Mouse (Mus musculus): Measurements from ENCODE around the gene Ube2cbp. TPM values are rescaled to one million over a fixed set of nuclear protein-coding genes. Genes with fewer than 3 reads are reported as not detected.

The Ube2cbp gene
- total and polyA plus RNA-seq, 3 experiments, result 3.3 to 6.4 (median 5.5) TPM

DNA sequence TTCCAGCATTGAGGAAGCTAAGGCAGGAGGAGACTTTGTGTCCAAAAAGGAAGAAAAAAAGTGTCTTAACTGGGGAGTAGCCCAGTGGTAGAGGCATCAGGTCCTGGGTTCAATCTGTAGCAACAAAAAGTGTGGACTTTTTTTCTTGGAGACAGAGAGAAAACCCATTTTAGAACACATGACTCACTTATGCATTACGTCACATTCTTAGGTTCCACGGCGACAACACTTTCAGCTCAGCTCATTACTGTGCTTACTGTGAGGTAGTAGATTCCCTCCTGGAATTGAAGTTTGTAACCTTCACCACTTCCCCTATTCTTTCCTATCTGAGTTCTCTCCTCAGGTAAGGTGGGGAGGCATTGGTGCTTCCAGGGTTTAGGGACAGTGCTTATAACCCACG is 31.5 kb upstream of the Ube2cbp start:
- dilution Hi-C loops (cut with MboI; ENCODE audit: extremely low pct_ligation_motif_present, extremely low pct_unique_long_range_greater_than_20kb, low sequenced_read_pairs) (no loop called here), in situ Hi-C loops (cut with MboI; ENCODE audit: low pct_ligation_motif_present, low pct_unique_long_range_greater_than_20kb, low sequenced_read_pairs) (no loop called here)
- TF ChIP-seq ETS1 (conservative IDR thresholded peaks at IDR 0.05; ENCODE audit: low read depth, low read length) (no peak), ELF1 (IDR thresholded peaks at IDR 0.05; ENCODE audit: low read depth, low read length) (no peak), MEF2A (IDR thresholded peaks at IDR 0.05; ENCODE audit: borderline replicate concordance, low read depth, low read length) (no peak), MXI1 (IDR thresholded peaks at IDR 0.05; ENCODE audit: low read depth, low read length) (no peak), RCOR1 (conservative IDR thresholded peaks at IDR 0.05; ENCODE audit: low read depth, low read length) (no peak)
- H3K9ac ChIP-seq (ENCODE audit: insufficient read depth, low read depth), result no peak overlapping the region
- H3K4me2 ChIP-seq (ENCODE audit: insufficient read depth, low read depth, poor library complexity, severe bottlenecking), result no peak overlapping the region
- H3K27ac ChIP-seq (ENCODE audit: insufficient read depth, low read depth), result no peak overlapping the region
- H3K36me3 ChIP-seq (replicated peaks in 1 of 2; ENCODE audit: control insufficient read depth in 1 of 2, insufficient read depth in 1 of 2, low read length in 1 of 2), result peaks cover 25 to 62% of the 10 kb centered on the region in 2 experiments
- H3K79me2 ChIP-seq (replicated peaks; ENCODE audit: control insufficient read depth, extremely low read depth, insufficient read depth, poor library complexity, severe bottlenecking), result no peaks in the 10 kb centered on the region
- no peak for DNase-seq (ENCODE audit: extremely low read depth)
- H3K4me1 ChIP-seq (ENCODE audit: control insufficient read depth in 1 of 2, insufficient read depth in 2 of 2), result no peaks in the 10 kb centered on the region
- H3K27me3 ChIP-seq (replicated peaks), result no peaks in the 10 kb centered on the region
- H3K4me3 ChIP-seq (replicated peaks in 1 of 3; ENCODE audit: low read depth in 2 of 3, low read length in 2 of 3, poor library complexity in 1 of 3), result no peak overlapping the region
- no peaks in the 10 kb centered on the region for H3K9me3 ChIP-seq (replicated peaks; ENCODE audit: low read length)

DNA sequence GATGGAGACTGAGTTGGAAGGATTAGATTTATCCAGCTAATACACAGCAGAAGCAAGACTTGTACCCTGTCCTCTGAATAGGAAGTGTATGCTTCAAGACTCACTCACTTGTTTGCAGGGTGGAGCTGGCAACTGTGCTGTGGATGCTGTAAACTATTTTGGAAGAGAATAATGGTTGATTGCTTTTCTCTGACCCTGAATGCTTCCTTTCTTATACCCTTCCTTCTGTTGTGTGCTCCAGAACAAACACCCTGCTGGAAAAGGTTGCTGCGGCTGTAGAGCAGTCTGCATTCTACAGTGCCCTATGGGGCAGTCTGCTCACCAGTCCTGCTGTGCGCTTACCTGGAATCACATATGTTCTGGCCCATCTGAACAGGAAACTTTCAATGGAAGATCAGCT is 27.0 kb upstream of the Ube2cbp start:
- DNase-seq (ENCODE audit: extremely low read depth), result no peak
- H3K4me3 ChIP-seq (replicated peaks in 1 of 3; ENCODE audit: low read depth in 2 of 3, low read length in 2 of 3, poor library complexity in 1 of 3), result no peak overlapping the region
- no peaks in the 10 kb centered on the region for H3K79me2 ChIP-seq (replicated peaks; ENCODE audit: control insufficient read depth, extremely low read depth, insufficient read depth, poor library complexity, severe bottlenecking)
- no peaks in the 10 kb centered on the region for H3K9me3 ChIP-seq (replicated peaks; ENCODE audit: low read length)
- H3K9ac ChIP-seq (ENCODE audit: insufficient read depth, low read depth), result no peak overlapping the region
- H3K36me3 ChIP-seq (replicated peaks in 1 of 2; ENCODE audit: control insufficient read depth in 1 of 2, insufficient read depth in 1 of 2, low read length in 1 of 2), result peaks cover 17 to 61% of the 10 kb centered on the region in 2 experiments
- no peak for TF ChIP-seq RCOR1 (conservative IDR thresholded peaks at IDR 0.05; ENCODE audit: low read depth, low read length)
- no peak for TF ChIP-seq ZMIZ1 (IDR thresholded peaks at IDR 0.05; ENCODE audit: low read depth, low read length)
- no peak for TF ChIP-seq JUND (conservative IDR thresholded peaks at IDR 0.05; ENCODE audit: low read depth, low read length)
- TF ChIP-seq NRF1 (IDR thresholded peaks at IDR 0.05; ENCODE audit: low read depth, low read length), result no peak
- TF ChIP-seq BHLHE40 (IDR thresholded peaks at IDR 0.05; ENCODE audit: low read depth, low read length), result no peak
- no peak for TF ChIP-seq ELF1 (IDR thresholded peaks at IDR 0.05; ENCODE audit: low read depth, low read length)
- no peak for TF ChIP-seq MXI1 (IDR thresholded peaks at IDR 0.05; ENCODE audit: low read depth, low read length)
- in situ Hi-C loops (cut with MboI; ENCODE audit: low pct_ligation_motif_present, low pct_unique_long_range_greater_than_20kb, low sequenced_read_pairs) (no loop called here), dilution Hi-C loops (cut with MboI; ENCODE audit: extremely low pct_ligation_motif_present, extremely low pct_unique_long_range_greater_than_20kb, low sequenced_read_pairs) (no loop called here)
- no peak overlapping the region for H3K4me2 ChIP-seq (ENCODE audit: insufficient read depth, low read depth, poor library complexity, severe bottlenecking)
- no peaks in the 10 kb centered on the region for H3K4me1 ChIP-seq (ENCODE audit: control insufficient read depth in 1 of 2, insufficient read depth in 2 of 2)
- no peak overlapping the region for H3K27ac ChIP-seq (ENCODE audit: insufficient read depth, low read depth)
- H3K27me3 ChIP-seq (replicated peaks), result no peaks in the 10 kb centered on the region

DNA sequence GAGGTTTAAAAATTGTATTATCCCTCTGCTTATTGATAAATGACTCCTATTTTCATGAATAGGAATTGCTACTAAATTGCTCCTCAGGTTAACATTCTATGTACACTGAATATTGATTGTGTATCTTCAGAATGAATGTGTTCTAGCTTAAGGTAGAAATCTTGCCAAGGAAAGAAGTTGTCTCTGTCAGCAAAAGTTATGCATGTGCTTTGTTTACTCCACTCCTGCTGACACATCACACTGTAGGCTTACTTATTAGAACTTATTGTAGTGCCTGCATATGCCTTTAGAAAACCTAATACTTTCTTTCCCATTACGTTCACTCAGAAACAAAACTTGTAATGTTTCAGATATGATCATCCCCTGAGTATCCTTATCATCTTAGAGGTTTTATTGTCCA is 17.5 kb upstream of the Ube2cbp start:
- H3K4me2 ChIP-seq (ENCODE audit: insufficient read depth, low read depth, poor library complexity, severe bottlenecking), result no peak overlapping the region
- dilution Hi-C loops (cut with MboI; ENCODE audit: extremely low pct_ligation_motif_present, extremely low pct_unique_long_range_greater_than_20kb, low sequenced_read_pairs) (no loop called here), in situ Hi-C loops (cut with MboI; ENCODE audit: low pct_ligation_motif_present, low pct_unique_long_range_greater_than_20kb, low sequenced_read_pairs) (no loop called here)
- H3K36me3 ChIP-seq (replicated peaks in 1 of 2; ENCODE audit: control insufficient read depth in 1 of 2, insufficient read depth in 1 of 2, low read length in 1 of 2), result peaks cover 0 to 9% of the 10 kb centered on the region in 2 experiments
- no peak overlapping the region for H3K9ac ChIP-seq (ENCODE audit: insufficient read depth, low read depth)
- H3K27me3 ChIP-seq (replicated peaks), result no peaks in the 10 kb centered on the region
- H3K4me3 ChIP-seq (replicated peaks in 1 of 3; ENCODE audit: low read depth in 2 of 3, low read length in 2 of 3, poor library complexity in 1 of 3), result no peak overlapping the region
- no peak for DNase-seq (ENCODE audit: extremely low read depth)
- H3K27ac ChIP-seq (ENCODE audit: insufficient read depth, low read depth), result no peak overlapping the region
- TF ChIP-seq POLR2A (IDR thresholded peaks at IDR 0.05; ENCODE audit: low read depth, low read length) (no peak), CHD1 (IDR thresholded peaks at IDR 0.05; ENCODE audit: low read depth, low read length) (no peak), JUND (conservative IDR thresholded peaks at IDR 0.05; ENCODE audit: low read depth, low read length) (no peak), ETS1 (conservative IDR thresholded peaks at IDR 0.05; ENCODE audit: low read depth, low read length) (no peak), SIN3A (IDR thresholded peaks at IDR 0.05; ENCODE audit: low read length) (no peak), ZKSCAN1 (IDR thresholded peaks at IDR 0.05; ENCODE audit: borderline replicate concordance, low read depth, low read length) (no peak), MYC (IDR thresholded peaks at IDR 0.05; ENCODE audit: low read depth, low read length) (no peak), MXI1 (IDR thresholded peaks at IDR 0.05; ENCODE audit: low read depth, low read length) (no peak), PAX5 (IDR thresholded peaks at IDR 0.05; ENCODE audit: low read length) (no peak), MAZ (IDR thresholded peaks at IDR 0.05; ENCODE audit: low read depth, low read length) (no peak), POLR2AphosphoS2 (IDR thresholded peaks at IDR 0.05; ENCODE audit: low read depth, low read length) (no peak), EP300 (IDR thresholded peaks at IDR 0.05; ENCODE audit: low read length) (no peak), ZMIZ1 (IDR thresholded peaks at IDR 0.05; ENCODE audit: low read depth, low read length) (no peak)
- no peaks in the 10 kb centered on the region for H3K4me1 ChIP-seq (ENCODE audit: control insufficient read depth in 1 of 2, insufficient read depth in 2 of 2)
- peaks cover 5% of the 10 kb centered on the region for H3K79me2 ChIP-seq (replicated peaks; ENCODE audit: control insufficient read depth, extremely low read depth, insufficient read depth, poor library complexity, severe bottlenecking)
- no peaks in the 10 kb centered on the region for H3K9me3 ChIP-seq (replicated peaks; ENCODE audit: low read length)

All from CH12.LX (cell line).